Mouse (Mus musculus): ENCODE measurements around the gene Rps6ka5. TPM values are rescaled to one million over a fixed set of nuclear protein-coding genes. Genes with fewer than 3 reads are reported as not detected.

Gene Rps6ka5
- total and polyA plus RNA-seq, 3 experiments: 0.92 to 3.3 TPM; not detected in 1

GRCm38 (mm10) chr12:100710432-100710831, 16.4 kb downstream of the Rps6ka5 start:
- Histone ChIP-seq H3K36me3 (ENCODE audit: control insufficient read depth in 1 of 2, insufficient read depth in 2 of 2, low read length in 2 of 2) (peaks cover 0 to 26% of the 10 kb centered on the region in 2 experiments; a peak in 2 of 4 replicates), H3K27ac (ENCODE audit: control insufficient read depth, low read depth, low read length) (peak overlapping the region; percentile 81), H3K4me3 (ENCODE audit: control insufficient read depth in 1 of 2, insufficient read depth in 1 of 2, low read depth in 2 of 2, low read length in 2 of 2) (peak overlapping the region in 1 of 2 experiments; percentile 41; a peak in 1 of 4 replicates), H3K27me3 (ENCODE audit: control insufficient read depth in 1 of 2, insufficient read depth in 2 of 2, low read length in 2 of 2) (no peaks in the 10 kb centered on the region), H3K9me3 (replicated peaks; ENCODE audit: insufficient read depth, low read length) (no peaks in the 10 kb centered on the region), H3K9ac (ENCODE audit: control insufficient read depth, low read depth, low read length, poor library complexity, severe bottlenecking) (no peak overlapping the region), H3K4me1 (ENCODE audit: control insufficient read depth in 1 of 2, insufficient read depth in 2 of 2, low read length in 2 of 2) (peaks cover 14 to 19% of the 10 kb centered on the region in 2 experiments), H3K79me2 (ENCODE audit: control insufficient read depth, insufficient read depth, low read length, poor library complexity) (no peaks in the 10 kb centered on the region)
- DNase-seq (ENCODE audit: low read depth, low spot score): peak; percentile 68
- TF ChIP-seq ETS1 (IDR thresholded peaks at IDR 0.05; ENCODE audit: low read depth, low read length) (no peak), JUND (IDR thresholded peaks at IDR 0.05; ENCODE audit: low read depth, low read length) (no peak), ZNF384 (IDR thresholded peaks at IDR 0.05; ENCODE audit: low read depth, low read length) (no peak), POLR2AphosphoS5 (IDR thresholded peaks at IDR 0.05; ENCODE audit: borderline replicate concordance, low read depth, low read length) (no peak), E2F4 (IDR thresholded peaks at IDR 0.05; ENCODE audit: borderline replicate concordance, low read depth, low read length) (no peak), ELF1 (IDR thresholded peaks at IDR 0.05; ENCODE audit: low read depth, low read length) (no peak), TAL1 (IDR thresholded peaks at IDR 0.05; ENCODE audit: low read length) (peak; percentile 50), EP300 (IDR thresholded peaks at IDR 0.05; ENCODE audit: low read depth in 1 of 2, low read length in 2 of 2) (peak; percentile 72 to 74), CHD2 (IDR thresholded peaks at IDR 0.05; ENCODE audit: low read length) (no peak), KAT2A (conservative IDR thresholded peaks at IDR 0.05; ENCODE audit: low read depth, low read length) (no peak), GATA1 (IDR thresholded peaks at IDR 0.05; ENCODE audit: low read depth, low read length) (peak; percentile 46), POLR2AphosphoS2 (IDR thresholded peaks at IDR 0.05; ENCODE audit: low read length) (no peak), USF1 (IDR thresholded peaks at IDR 0.05; ENCODE audit: low read depth, low read length) (no peak), TCF12 (IDR thresholded peaks at IDR 0.05; ENCODE audit: low read depth, low read length) (peak; percentile 54; the same call in 1 of the 2 replicates)

DNA sequence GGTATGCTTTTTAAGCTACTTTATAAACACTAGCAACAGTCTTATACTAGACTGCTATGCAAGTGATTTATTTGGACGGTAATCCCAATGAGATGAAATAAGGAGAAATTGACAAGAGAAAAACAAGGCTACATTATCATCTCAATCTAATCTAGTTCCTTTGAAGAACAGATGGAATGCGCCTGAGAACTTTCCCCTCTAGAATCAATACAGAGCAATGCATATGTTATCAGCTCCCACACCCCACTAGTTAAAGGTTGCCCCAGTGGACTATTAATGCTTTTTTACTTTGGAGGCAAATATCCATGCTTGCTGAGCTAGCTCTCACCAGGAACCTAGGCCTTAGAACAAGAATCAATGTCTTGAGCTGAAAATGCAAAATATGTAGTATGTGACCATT, 19.5 kb downstream of the Rps6ka5 start:
- Histone ChIP-seq H3K27me3 (ENCODE audit: control insufficient read depth in 1 of 2, insufficient read depth in 2 of 2, low read length in 2 of 2) (no peaks in the 10 kb centered on the region), H3K36me3 (ENCODE audit: control insufficient read depth in 1 of 2, insufficient read depth in 2 of 2, low read length in 2 of 2) (peaks cover 0 to 26% of the 10 kb centered on the region in 2 experiments; a peak in 2 of 4 replicates), H3K27ac (ENCODE audit: control insufficient read depth, low read depth, low read length) (no peak overlapping the region), H3K9ac (ENCODE audit: control insufficient read depth, low read depth, low read length, poor library complexity, severe bottlenecking) (no peak overlapping the region), H3K9me3 (replicated peaks; ENCODE audit: insufficient read depth, low read length) (no peaks in the 10 kb centered on the region), H3K79me2 (ENCODE audit: control insufficient read depth, insufficient read depth, low read length, poor library complexity) (no peaks in the 10 kb centered on the region), H3K4me1 (ENCODE audit: control insufficient read depth in 1 of 2, insufficient read depth in 2 of 2, low read length in 2 of 2) (peaks cover 14 to 19% of the 10 kb centered on the region in 2 experiments), H3K4me3 (ENCODE audit: control insufficient read depth in 1 of 2, insufficient read depth in 1 of 2, low read depth in 2 of 2, low read length in 2 of 2) (no peak overlapping the region)
- DNase-seq (ENCODE audit: low read depth, low spot score): no peak
- no peak for TF ChIP-seq JUND (IDR thresholded peaks at IDR 0.05; ENCODE audit: low read depth, low read length)
- TF ChIP-seq TCF12 (IDR thresholded peaks at IDR 0.05; ENCODE audit: low read depth, low read length): no peak
- TF ChIP-seq USF1 (IDR thresholded peaks at IDR 0.05; ENCODE audit: low read depth, low read length): no peak
- TF ChIP-seq MYB (IDR thresholded peaks at IDR 0.05; ENCODE audit: low read depth, low read length): no peak
- TF ChIP-seq NELFE (IDR thresholded peaks at IDR 0.05; ENCODE audit: low read depth, low read length): no peak
- TF ChIP-seq SMC3 (IDR thresholded peaks at IDR 0.05; ENCODE audit: low read depth, low read length): no peak
- TF ChIP-seq SIN3A (IDR thresholded peaks at IDR 0.05; ENCODE audit: low read length): no peak
- TF ChIP-seq RCOR1 (IDR thresholded peaks at IDR 0.05; ENCODE audit: low read depth, low read length): no peak
- no peak for TF ChIP-seq CHD2 (IDR thresholded peaks at IDR 0.05; ENCODE audit: low read length)
- no peak for TF ChIP-seq ZKSCAN1 (IDR thresholded peaks at IDR 0.05; ENCODE audit: low read depth, low read length)
- TF ChIP-seq POLR2AphosphoS5 (IDR thresholded peaks at IDR 0.05; ENCODE audit: borderline replicate concordance, low read depth, low read length): no peak
- TF ChIP-seq CTCF (IDR thresholded peaks at IDR 0.05 in 2 of 3, conservative IDR thresholded peaks at IDR 0.05 in 1 of 3; ENCODE audit: control insufficient read depth in 1 of 3, insufficient read depth in 1 of 3, low read depth in 2 of 3, low read length in 3 of 3, poor library complexity in 1 of 3, severe bottlenecking in 1 of 3): no peak
- TF ChIP-seq MXI1 (IDR thresholded peaks at IDR 0.05; ENCODE audit: low read depth, low read length): no peak
- TF ChIP-seq POLR2AphosphoS2 (IDR thresholded peaks at IDR 0.05; ENCODE audit: low read length): no peak
- TF ChIP-seq GABPA (IDR thresholded peaks at IDR 0.05; ENCODE audit: low read depth, low read length): no peak

All from MEL (cell line).